Mouse (Mus musculus): ENCODE measurements at regions not wholly inside any gene's neighbourhood (a gene's known extent, or its start where the extent isn't known, plus 50 kb on each side); places are given as distances from the start of the nearest gene placed in this dataset.
"Not testable (repeated sequence)": the region's sequence is repeated elsewhere in the genome, so short reads cannot be mapped to it uniquely, and the experiment has no call there.

- DNase-seq (ENCODE audit: extremely low spot score in 1 of 2, low spot score in 2 of 2): no peak
- intact Hi-C loops (cut with DNase I): loop anchor here (10.0 kb wide), 1 partner anchor 461 kb away; no protein-coding TSS in a partner anchor
These were observed 102.7 kb downstream of the Eva1a start for GRCm38 (mm10) chr6:82143496-82143895.

GRCm38 (mm10) chr6:82150051-82150450, 109.2 kb downstream of the Eva1a start:
- intact Hi-C loops (cut with DNase I): no loop called here
- no peak for DNase-seq (ENCODE audit: extremely low spot score in 1 of 2, low spot score in 2 of 2)

- intact Hi-C loops (cut with DNase I): no loop called here
- no peak for DNase-seq (ENCODE audit: extremely low spot score in 1 of 2, low spot score in 2 of 2)
These were observed 129.7 kb downstream of the Eva1a start for GRCm38 (mm10) chr6:82170349-82171080.

- no peak for DNase-seq (ENCODE audit: extremely low spot score in 1 of 2, low spot score in 2 of 2)
- intact Hi-C loops (cut with DNase I): no loop called here
These were observed 134.1 kb downstream of the Eva1a start for GRCm38 (mm10) chr6:82174943-82175342.

- no peak for DNase-seq (ENCODE audit: extremely low spot score in 1 of 2, low spot score in 2 of 2)
- intact Hi-C loops (cut with DNase I): no loop called here
These were observed 159.3 kb downstream of the Eva1a start for GRCm38 (mm10) chr6:82200130-82200529.

- intact Hi-C loops (cut with DNase I): no loop called here
- no peak for DNase-seq (ENCODE audit: extremely low spot score in 1 of 2, low spot score in 2 of 2)
These were observed 164.2 kb downstream of the Eva1a start for GRCm38 (mm10) chr6:82204821-82205566.

GRCm38 (mm10) chr6:82237834-82238233, 164.3 kb upstream of the Tacr1 start:
- intact Hi-C loops (cut with DNase I): no loop called here
- DNase-seq (ENCODE audit: extremely low spot score in 1 of 2, low spot score in 2 of 2): peak in 1 of 2 experiments; percentile 34

GRCm38 (mm10) chr6:82240584-82241245, 161.4 kb upstream of the Tacr1 start:
- intact Hi-C loops (cut with DNase I): no loop called here
- DNase-seq (ENCODE audit: extremely low spot score in 1 of 2, low spot score in 2 of 2): no peak

GRCm38 (mm10) chr6:82247652-82248051, 154.5 kb upstream of the Tacr1 start:
- intact Hi-C loops (cut with DNase I); DNase-seq (ENCODE audit: extremely low spot score in 1 of 2, low spot score in 2 of 2): not testable (repeated sequence)

GRCm38 (mm10) chr6:82284494-82284893, 117.6 kb upstream of the Tacr1 start:
- DNase-seq (ENCODE audit: extremely low spot score in 1 of 2, low spot score in 2 of 2): no peak
- intact Hi-C loops (cut with DNase I): no loop called here

GRCm38 (mm10) chr6:82285233-82285632, 116.9 kb upstream of the Tacr1 start:
- intact Hi-C loops (cut with DNase I): no loop called here
- no peak for DNase-seq (ENCODE audit: extremely low spot score in 1 of 2, low spot score in 2 of 2)

GRCm38 (mm10) chr6:82293507-82293906, 108.6 kb upstream of the Tacr1 start:
- intact Hi-C loops (cut with DNase I): loop anchor here (5.0 to 10.0 kb wide), 2 partner anchors 309 to 411 kb away; partner anchors contain the start of gene Pole4
- peak in 1 of 2 experiments; percentile 7 for DNase-seq (ENCODE audit: extremely low spot score in 1 of 2, low spot score in 2 of 2)

- intact Hi-C loops (cut with DNase I): loop anchor here (10.0 kb wide), 1 partner anchor 408 kb away; the partner anchor contains the start of gene Pole4
- no peak for DNase-seq (ENCODE audit: extremely low spot score in 1 of 2, low spot score in 2 of 2)
These were observed 105.3 kb upstream of the Tacr1 start for GRCm38 (mm10) chr6:82296673-82297328.

GRCm38 (mm10) chr6:82302241-82302640, 99.9 kb upstream of the Tacr1 start:
- intact Hi-C loops (cut with DNase I); DNase-seq (ENCODE audit: extremely low spot score in 1 of 2, low spot score in 2 of 2): not testable (repeated sequence)

- DNase-seq (ENCODE audit: extremely low spot score in 1 of 2, low spot score in 2 of 2): no peak
- intact Hi-C loops (cut with DNase I): no loop called here
These were observed 88.4 kb upstream of the Tacr1 start for GRCm38 (mm10) chr6:82313691-82314090.

Data from left cerebral cortex, postnatal 10 days (tissue).